Mouse (Mus musculus) gastrocnemius, adult 18-20 months (tissue): ENCODE results near the gene Pla2g2f. TPM values are rescaled to one million over a fixed set of nuclear protein-coding genes. Genes with fewer than 3 reads are reported as not detected.

ENCODE experiments used
- DNase-seq: peaks from one replicate; pipeline ENCODE4 v3.0.0; 2021; ENCODE audit warnings: low spot score
- long read RNA-seq, 2 experiments: library from polyadenylated mRNA; stranded (forward); transcript quantifications; one replicate each; pipeline ENCODE4 v2.0.0; 2021
- total RNA-seq, 2 experiments: library from RNA; stranded (reverse); gene quantifications; 2 replicates each; pipeline ENCODE4 v1.2.3; 2021

The Pla2g2f gene
- total RNA-seq = under 1 TPM in 1 of 2 experiments, not detected in 1; 0.11 TPM
- long read RNA-seq, experiment 1 = 0 reads
- long read RNA-seq, experiment 2 = 0 reads

DNA sequence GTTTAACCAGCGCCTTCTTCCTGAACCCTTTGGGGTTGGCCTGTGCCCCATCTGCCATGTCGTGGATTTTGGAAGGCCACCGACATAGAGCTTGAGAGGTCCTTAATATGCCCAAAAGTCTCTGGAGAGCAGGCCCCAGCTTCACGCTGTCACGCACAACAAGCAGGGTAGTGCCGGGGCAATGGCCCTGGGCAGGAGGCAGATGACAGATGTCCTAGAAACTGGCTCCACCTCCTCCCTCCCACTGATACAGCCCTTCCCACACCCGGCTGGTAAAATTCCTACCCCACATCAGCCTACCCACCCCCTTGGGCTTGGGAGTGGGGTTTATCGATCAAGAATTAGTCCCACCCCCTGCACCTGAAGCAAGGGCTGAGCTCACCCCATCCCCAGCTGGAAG, at the start of gene Pla2g2f:
Gene Pla2g2f (minus strand): TSS at position 211 of the 400 bp plus-strand sequence.
- no peak for DNase-seq

DNA sequence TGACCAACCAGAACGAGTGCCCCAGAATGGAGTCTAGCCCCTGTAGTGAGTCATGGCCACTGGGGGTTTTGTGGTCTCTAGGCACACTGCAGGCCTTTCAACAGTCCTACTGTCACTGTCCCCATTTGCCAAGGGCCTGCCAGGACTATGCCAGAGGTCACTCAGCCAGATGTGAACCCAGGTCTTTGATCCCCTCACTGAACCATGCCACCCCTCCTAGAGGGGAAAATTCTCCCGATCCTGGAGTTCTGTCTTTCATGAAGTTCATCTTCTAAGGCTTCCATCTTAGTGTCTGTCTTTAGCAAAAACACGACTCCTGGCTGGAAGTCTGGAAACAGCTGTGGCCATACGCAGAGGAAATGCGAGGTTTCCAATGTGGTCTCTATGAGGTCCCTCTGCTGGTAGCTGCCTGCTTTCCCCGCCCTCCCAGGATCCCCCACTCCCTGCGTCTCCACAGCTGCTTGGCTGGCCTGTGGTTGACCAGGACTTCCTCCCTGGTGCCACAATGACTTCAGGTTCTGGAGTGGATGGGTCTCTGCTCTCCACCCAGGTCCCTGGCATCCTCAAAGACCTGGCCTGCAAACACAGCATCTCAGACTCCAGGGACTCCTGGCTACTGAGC, 49.6 kb upstream of the Pla2g2f start:
- no peak for DNase-seq

DNA sequence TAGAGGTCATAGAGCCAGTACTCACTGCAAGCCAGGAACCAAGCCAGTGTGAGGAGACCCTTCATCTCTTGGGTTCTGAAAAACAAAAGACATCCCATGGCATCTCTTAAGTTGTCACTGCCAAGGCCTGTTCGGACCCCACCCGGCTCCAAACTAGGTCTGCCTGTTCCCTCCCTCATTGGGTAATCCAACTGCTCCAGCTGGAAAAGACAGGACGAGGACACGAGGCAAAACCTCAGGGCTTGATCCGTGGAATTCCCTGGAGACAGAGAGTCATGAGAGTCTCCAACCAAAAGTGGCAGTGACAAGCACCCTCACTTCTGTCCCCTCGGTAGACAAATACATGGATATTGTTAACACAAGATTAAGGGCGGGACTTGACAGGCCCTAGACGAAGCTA, 48.7 kb upstream of the Pla2g2f start:
- DNase-seq = no peak

DNA sequence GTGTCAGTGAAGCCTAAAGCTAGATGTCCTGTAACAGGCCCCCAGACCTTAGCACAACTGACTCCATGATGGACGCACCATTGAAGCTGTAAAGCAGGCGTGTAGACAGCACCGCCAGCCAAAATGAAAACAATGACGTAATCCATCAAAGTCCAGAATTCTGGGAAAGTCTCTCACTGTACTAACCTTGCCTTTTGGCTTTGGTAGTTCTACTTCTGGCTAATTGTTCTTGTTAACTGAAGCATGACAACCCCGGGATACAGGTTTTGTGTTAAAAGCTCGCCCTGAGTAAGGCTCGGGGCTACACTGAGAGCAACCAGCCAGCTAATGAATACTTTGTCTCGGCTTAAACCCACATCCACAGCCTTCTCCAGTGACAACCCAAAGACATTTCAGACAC, 47.8 kb upstream of the Pla2g2f start:
- no peak for DNase-seq

DNA sequence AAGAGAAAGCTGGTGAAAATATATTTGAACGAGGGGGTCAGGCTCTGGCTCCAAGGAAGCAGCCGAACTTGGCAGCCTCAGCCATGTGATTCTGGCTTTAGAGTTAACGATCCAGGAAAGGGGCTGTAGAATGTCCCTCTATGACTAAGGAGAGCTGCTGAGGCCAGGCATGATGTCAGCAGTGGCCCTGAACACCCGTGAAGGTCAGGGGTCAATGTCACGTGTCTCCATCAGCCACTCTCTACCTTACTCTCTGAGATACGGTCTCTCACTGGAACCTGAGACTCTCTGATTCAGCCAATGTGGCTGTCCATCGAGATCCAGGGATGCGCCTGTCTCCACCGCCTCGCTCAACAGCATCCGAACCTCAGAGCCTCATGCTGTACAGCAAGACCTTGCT, 45.5 kb upstream of the Pla2g2f start:
- DNase-seq = no peak

DNA sequence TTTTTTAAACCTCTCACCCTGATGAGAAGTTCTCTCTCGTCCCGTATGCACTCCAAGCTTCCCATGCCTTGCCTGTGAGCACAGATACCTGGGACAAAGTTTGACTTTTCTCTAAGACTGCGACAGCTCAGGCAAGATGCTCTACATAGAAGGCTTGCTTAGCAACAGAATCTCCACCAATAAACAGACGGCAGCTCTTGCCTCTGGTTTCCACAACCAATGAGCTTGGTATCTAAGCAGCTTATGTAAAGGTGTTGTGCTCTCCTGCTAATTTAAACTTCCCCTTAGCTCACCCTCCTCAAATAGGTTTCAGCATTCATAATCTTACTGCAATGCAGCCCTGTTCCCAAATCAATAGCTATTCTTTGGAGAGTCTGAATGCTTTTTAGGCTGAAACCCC, 44.2 kb upstream of the Pla2g2f start:
- DNase-seq = no peak

DNA sequence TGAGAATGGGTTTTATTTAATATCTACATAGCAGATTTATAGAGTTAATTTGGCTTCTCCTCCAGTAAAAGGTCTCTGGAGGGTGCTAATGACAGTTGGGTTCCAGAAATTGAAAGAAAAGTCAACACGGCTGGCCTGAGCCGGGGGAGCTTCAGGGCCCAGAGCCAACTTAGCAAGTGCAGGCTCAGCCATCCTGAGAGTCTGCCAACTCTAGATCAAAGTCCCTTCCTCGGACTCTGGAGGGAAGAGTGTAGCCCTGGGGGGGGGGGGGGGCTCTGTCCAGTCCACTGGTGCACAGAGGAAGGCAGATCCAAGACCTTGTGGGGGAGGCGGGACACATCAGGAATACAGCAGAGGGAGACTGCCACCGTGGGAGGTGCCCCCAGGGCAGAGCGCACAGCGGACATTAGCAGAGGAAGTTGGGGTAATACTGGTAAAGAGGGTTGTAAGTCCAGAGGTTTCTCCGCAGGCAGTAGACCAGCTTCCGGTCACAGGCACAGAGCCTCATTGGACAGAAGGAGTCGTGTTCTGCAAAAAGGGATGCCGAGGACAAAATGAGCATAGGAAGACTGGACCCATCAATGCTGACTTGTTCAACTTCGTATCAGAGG, 42.8 kb upstream of the Pla2g2f start:
- no peak for DNase-seq

DNA sequence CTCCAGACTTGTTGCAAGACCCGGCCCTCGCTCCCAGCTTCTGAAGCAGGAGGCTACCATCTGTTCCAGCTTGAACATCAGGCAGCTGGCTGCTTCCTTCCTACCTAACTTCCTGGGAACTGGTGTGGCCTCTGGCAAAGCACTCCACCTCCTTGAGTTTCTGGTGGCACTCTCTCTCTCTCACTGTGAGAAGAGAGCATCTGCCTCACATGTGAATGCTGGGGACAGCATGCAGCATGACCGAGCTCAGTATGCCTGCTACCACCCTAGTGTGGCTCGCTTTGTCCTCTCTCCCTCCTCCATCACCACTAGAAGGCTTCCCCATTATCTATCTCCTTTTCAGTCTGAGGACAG, 39.8 kb upstream of the Pla2g2f start:
- no peak for DNase-seq

DNA sequence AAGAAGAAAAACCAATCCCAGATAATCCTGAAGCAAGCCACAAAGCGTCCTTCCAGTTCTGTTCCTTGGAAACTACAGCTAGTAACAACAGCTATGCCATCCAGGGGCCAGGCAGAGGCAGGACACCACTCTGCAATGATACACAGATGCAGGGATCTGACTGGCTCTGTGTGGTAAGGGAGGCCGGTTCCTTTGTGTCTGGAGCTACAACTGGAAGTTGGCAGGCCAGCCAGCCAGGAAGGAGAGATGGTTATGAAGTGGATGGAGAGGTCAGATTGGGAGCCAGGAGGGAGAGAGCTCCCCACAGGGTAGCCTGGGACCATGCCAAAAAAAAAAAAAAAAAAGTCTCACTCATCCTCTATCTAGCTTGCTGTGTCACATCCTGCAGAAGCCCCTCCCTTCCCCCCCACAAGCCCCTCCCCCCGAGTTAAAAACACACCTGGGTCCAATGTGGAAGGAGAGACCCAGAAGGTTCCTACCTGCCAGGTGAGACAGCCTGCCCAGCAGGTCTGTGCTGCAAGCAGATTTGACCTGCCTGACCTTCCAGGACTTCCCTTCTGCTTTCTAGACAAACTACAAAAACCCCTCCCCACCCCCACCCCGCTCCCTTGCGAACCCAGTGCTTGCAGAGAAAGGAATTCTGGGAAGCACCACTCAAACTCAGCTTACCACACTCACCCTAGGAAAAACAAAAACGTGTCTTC, 39.2 kb upstream of the Pla2g2f start:
- DNase-seq = no peak

DNA sequence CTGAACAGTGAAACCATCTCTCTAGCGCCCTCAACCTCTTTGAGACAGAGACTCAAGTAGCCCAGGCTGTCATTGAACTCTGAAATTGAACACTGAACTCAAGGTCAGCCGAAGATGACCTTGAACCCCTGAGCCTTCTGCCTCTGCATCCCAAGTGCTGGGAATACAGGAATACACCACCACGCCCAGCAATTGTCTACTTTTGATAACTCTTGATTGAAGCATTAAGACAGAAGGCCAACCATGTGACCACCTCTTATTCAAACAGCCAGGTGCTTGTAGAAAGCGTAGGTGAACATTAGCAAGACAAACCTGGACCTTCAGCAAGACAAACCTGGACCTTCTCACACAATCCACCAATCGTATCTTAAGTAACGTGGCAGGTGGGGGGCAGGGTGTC, 36.9 kb upstream of the Pla2g2f start:
- no peak for DNase-seq

DNA sequence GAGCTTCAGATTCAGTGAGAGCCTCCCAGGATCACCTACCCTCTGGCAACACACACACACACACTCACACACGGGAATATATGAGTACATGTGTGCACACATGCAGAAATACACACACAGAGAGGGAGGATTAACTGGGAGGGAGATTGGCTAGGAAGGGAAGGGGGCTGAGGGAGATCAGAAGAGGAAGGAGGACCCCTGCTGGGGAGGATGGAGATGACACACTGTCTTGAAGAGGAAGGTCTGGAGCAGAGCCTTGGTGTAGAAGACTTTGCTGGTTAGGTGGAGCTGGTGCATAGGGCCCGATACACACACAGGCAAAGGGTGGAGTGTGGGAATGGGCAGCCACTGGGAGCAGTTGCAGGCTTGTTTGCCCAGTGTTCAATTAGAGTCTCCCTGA, 35.9 kb upstream of the Pla2g2f start:
- DNase-seq = peak; percentile 48

DNA sequence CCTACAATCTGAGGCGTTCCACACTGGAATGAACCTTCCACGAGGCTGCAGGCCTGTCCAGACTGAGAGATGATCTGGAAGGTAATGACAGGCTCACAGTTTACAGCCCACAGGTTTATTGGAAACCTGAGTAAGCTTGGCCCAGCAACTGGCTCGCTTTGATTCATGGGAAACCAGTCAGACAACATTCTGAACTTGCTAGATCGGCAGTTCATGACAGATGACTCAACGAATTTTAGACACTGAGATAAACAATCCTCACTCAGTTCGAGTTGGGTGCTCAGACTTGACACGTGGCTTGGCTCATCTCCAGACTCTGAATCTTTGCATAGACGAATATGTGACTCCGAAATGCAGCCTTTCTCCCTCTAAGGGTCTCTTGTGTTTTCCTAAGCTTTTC, 35.2 kb upstream of the Pla2g2f start:
- DNase-seq = peak; percentile 43

DNA sequence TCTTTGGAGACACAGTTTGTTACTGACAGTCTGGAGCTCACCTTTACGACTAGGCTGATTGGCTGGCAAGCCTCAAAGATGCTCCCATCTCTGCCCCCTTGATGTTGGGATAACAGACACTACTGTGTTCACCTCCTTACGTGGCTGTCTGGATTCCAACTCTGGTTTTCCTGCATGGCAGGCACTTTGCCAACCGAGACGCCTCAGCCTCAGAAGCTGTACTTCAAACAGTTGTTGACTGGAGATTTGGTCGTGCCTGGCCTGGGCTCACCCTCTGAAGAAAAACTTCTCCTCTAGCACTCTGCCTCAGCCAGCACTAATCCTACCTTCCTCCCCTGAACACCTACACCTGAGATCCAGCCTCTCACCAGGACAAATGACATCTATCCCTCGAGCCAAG, 34.0 kb upstream of the Pla2g2f start:
- no peak for DNase-seq

DNA sequence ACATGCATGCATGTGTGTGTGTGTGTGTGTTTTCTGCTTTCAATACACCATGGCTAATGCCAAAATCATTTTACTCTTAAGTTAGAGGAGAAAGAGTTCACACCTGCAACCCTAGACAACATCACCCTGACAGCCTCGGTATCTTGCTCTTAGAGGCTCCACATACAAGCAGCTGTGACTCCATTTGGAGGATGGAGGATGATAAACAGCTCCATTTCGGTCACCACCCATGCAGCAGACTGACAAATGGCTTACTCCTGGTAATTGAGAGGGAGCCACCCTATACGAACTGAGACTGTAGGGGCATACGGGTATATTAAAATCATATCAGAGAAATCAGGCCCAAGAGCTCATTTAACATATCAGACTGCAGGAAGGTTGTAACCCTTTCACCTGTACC, 31.0 kb upstream of the Pla2g2f start:
- DNase-seq = no peak

DNA sequence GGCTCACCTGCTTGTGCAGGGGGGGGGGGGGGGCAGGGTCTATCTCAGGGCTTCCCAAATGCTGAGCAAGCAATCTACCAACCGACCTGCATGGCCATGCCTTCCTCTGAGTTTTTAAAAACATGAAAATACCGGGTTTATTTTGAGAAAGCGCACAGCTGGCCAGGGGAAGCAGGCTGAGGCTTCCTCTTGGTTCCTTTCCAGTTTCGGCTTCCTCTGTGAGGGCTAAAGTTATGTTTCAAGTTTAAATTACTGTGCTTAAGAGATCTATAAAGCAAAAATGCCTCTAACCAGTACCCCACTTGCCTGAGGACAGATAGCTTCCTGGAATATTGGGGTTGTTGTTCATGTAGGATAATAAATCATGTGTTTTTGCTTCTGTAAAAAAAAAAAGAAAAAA, 28.7 kb upstream of the Pla2g2f start:
- peak; percentile 31 for DNase-seq

DNA sequence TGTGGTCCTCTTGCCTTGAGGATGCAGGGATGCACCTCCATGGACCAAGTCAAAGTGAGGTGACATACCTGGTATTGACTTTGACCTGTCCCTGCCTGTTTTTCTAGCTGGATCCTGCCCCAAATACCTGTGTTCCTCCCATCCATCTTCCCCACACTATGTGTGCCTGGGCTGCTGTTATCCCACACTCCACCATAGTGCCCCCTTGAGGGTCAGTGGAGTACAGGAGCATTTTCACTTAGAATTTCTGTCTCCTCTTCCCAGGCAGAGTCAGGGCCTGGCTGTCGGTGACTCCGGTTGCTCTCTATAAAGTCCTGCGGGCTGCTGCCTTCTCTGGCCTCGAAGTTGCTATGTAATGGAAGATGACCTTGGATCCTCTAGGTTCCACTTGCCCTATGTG, 28.3 kb upstream of the Pla2g2f start:
- DNase-seq = no peak

DNA sequence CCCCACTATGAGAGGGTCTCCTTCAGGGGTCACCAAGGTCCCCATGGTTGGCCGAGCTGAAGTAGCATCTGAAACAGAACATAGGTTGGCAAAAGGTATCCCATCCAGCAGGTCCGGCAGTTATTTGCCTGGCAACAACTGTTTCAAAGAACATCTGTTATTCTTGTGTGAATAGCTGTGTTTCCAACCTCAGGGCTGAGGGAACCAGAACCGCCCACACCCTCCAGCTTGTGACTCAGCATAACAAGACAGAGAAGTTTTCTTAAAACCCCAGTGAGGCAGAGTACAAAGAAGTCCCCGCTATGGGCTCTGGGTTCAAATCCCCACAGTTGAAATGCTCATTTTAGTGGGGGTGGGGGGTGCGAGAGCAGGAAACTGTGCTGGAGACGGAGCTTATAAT, 24.7 kb upstream of the Pla2g2f start:
- DNase-seq = peak; percentile 35

DNA sequence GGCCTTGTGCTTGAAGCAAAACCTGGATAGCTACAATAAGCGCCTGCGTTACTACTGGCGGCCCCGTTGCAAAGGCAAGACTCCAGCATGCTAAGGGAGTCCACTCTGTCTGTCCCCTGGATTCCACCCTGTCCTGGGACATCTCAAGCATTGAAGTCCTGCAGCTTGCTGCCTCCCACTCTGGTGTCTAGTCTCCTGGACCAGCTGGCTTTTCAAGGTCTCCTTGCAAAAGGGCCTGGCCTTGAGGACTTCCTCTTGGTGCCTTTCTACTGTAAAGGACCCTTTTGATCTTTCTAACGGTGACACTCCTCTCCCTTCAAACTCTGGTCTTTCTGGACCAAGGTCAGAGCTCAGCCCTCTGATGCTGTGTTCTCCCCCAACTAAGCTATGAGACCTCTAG, 22.9 kb upstream of the Pla2g2f start:
- DNase-seq = no peak

DNA sequence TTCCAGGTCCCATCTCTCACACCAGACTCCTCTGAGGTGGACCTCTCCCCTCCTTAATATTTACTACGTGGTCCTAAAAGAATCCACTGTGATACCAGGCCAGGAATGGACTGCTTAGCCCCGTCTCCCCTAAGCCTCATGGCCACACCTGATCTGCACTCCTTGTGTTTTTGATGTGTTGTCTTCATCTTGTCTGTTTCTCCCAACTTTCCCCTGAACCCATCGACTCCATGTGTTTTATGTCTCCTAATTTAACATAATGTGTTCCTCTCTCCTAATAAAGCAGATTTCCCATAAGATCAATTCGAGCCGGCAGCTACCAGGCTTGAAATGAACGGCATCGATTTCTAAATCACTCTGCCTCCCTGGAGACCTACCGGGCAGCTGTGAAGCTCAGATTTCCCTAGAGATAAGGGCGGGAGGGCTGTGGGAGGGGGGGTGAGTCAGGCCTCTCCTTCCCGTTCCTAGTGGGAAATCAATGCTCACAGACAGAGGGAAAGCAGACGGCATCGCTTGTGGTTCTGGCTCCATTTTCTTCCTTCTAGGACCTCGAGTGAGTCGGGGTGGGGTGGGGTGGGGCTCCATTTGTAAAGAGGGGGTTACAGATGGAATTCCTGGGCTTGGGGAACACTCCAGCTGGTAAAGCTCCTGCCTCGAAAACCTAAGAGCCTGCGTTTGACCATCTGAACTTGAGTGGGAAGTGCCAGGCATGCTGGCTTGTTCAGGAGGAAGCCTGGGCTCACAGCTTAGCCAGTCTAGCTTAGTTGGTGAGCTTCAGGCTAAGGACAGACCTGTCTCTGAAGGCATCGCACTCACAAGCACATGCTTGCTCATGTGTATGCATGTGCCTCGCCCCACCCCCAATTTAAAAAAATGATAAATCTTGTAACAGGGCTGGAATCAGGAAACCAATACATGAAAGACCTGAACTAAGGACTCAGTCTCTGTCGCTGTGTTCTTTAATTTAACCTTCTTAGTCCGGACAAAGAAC, 20.3 kb upstream of the Pla2g2f start:
- DNase-seq = no peak

DNA sequence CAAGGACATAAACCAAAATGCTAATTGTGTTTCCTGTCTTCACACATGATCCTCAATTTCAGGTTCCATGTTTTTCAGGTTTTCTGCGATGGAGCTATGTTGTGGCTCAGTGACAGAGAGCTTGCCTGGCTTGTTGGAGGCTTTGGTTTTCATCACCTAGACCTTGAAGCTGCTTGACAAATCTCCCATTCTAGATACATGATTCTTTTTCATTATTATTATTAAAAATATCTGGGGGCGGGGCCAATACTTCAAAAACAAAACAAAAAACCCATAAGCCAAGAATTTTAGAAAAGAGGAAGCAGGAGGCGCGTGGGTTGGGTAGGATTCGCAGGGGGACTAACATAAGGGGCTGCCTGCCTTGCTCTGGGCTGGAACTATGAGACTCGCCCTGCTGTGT, 18.0 kb upstream of the Pla2g2f start, which contains the start of gene Pla2g2d:
Gene Pla2g2d (plus strand): TSS at position 301 of the 400 bp plus-strand sequence.
- no peak for DNase-seq

DNA sequence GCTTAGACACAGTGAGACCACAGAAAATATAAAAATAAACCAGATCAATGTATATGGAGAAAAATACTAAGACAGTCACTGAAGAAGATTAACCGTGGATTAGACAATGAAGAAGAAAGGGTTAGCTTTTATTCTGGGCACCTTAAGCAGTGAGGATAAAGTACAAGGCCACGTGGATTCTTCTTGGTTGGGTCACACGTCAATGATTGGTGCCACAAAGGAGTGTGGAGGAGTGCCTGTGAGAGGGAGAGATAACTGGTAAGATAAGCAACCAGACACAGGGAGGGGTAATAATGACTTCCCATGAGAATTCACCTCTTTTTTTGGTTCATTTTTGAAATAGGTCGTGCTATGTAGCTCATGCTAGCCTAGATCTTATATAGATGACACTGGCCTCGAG, 15.0 kb upstream of the Pla2g2f start:
- DNase-seq = no peak

DNA sequence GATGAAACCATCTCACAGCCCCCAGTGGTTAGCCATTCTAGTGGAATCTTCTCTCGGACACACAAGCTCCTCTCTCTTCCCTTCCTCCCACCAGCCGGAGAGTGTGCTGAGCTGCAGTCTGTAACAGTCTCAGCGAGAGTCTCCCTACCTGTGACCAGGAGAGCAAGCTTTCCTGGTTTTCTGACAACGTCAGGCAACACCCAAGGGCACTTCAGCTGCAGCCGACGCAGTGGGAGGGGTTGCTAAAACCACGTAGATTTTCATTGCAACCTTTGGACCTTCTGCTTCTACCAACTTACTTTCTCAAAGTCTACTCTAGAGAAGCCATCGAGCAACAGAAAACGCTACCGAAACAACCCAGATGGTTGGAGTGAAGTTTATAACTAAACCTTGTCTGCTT, 14.5 kb upstream of the Pla2g2f start:
- no peak for DNase-seq
